Mouse (Mus musculus) cortical plate, adult 2 months (tissue): ENCODE data around the gene Lgals4. TPM values are rescaled to one million over a fixed set of nuclear protein-coding genes. Genes with fewer than 3 reads are reported as not detected.

Source experiments
- H3K27ac ChIP-seq: fragments of 200-500 bp; 2 replicates; pipeline ENCODE4 v1.5.1; 2012; ENCODE audit warnings: low read length, control low read depth, inconsistent platforms; ENCODE audit not compliant: insufficient read depth
- H3K4me1 ChIP-seq: fragments of 200-500 bp; 2 replicates; pipeline ENCODE4 v1.6.1; 2011; ENCODE audit warnings: low read length; ENCODE audit not compliant: control insufficient read depth, insufficient read depth
- H3K4me3 ChIP-seq: fragments of 200-500 bp; 2 replicates; pipeline ENCODE4 v1.5.1; 2011; ENCODE audit warnings: mild to moderate bottlenecking, low read length, control low read depth; ENCODE audit not compliant: insufficient read depth
- CTCF ChIP-seq: fragments of 200-500 bp; IDR thresholded peaks from 2 replicates; pipeline ENCODE4 v1.5.1; 2011; ENCODE audit warnings: mild to moderate bottlenecking, control low read depth, low read length; ENCODE audit not compliant: insufficient read depth; ENCODE audit errors: extremely low read depth
- POLR2A ChIP-seq: fragments of 200-500 bp; IDR thresholded peaks from 2 replicates; pipeline ENCODE4 v1.6.1; 2011; ENCODE audit warnings: mild to moderate bottlenecking, low read length, control low read depth; ENCODE audit not compliant: insufficient read depth; ENCODE audit errors: extremely low read depth
- polyA plus RNA-seq: library from polyadenylated mRNA; depleted of rRNA; stranded (reverse); fragments of >200 nt; gene quantifications from 2 replicates; pipeline ENCODE4 v1.2.3, GENCODE M21; 2012

Gene Lgals4
- polyA plus RNA-seq, 1 experiment: 9.5 TPM

DNA sequence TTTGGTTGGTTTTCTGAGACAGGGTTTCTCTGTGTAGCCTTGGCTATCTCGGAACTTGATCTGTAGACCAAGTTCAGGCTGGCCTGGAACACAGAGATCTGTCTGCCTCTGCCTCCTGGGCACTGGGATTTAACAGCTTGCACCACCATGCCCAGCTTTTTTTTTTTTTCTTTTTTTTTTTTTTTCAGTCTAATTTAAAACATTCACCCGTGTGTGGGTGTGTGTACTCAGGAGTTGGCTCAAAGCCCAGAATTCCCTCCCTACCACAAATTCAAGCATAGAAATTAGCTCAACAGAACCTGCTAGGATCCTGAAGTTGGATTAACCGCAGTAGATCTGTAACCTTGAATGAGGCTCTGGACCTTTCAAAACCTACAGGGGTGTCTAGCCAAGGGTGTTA lies 6.3 kb upstream of the Lgals4 start:
- Histone ChIP-seq H3K4me1 (peaks cover 3% of the 10 kb centered on the region), H3K4me3 (no peak overlapping the region), H3K27ac (no peak overlapping the region)
- TF ChIP-seq CTCF (no peak), POLR2A (no peak)

DNA sequence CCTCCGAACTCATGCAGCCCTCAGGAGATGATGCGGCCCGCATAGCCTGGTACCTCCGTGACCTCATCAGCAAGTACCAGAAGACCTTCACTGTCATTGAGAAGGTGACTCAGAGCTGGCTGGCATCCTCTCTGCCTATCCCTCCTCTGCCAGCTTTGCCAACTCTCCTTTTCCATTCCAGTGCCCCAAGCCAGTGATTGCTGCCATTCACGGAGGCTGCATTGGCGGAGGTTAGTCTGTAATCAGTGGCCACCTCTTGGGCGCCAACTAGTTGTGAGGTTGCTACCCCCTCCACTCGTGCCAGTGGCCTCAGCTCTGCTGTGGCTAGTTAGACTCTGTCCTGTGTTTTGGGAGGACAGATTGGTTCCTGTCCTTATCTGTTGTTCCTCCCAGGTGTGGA lies 3.8 kb upstream of the Lgals4 start:
- Histone ChIP-seq H3K4me3 (no peak overlapping the region), H3K27ac (no peak overlapping the region), H3K4me1 (peaks cover 1% of the 10 kb centered on the region; the same call in 1 of the 2 replicates)
- TF ChIP-seq CTCF: no peak
- TF ChIP-seq POLR2A: no peak

DNA sequence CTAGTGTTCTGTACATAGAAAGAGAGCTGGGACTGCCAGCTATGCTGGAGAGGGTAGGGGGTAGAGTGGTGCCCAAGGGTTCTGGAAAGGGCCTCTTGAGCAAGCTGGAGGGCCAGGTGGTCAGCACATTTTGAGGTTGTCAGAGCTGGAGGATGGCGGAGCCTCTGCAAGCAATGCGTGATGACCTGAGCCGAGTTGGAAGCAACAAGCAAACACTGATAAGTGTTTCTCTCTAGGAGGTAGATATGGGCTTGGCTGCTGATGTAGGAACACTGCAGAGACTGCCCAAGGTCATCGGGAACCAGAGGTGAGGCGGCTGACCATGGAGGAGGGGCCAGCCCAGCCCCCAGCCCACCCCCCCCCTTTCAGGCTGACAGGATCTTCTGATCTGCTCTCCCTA lies 2.7 kb upstream of the Lgals4 start:
- TF ChIP-seq CTCF (no peak), POLR2A (no peak)
- Histone ChIP-seq H3K4me1 (no peaks in the 10 kb centered on the region; the same call in 1 of the 2 replicates), H3K4me3 (no peak overlapping the region), H3K27ac (no peak overlapping the region)

DNA sequence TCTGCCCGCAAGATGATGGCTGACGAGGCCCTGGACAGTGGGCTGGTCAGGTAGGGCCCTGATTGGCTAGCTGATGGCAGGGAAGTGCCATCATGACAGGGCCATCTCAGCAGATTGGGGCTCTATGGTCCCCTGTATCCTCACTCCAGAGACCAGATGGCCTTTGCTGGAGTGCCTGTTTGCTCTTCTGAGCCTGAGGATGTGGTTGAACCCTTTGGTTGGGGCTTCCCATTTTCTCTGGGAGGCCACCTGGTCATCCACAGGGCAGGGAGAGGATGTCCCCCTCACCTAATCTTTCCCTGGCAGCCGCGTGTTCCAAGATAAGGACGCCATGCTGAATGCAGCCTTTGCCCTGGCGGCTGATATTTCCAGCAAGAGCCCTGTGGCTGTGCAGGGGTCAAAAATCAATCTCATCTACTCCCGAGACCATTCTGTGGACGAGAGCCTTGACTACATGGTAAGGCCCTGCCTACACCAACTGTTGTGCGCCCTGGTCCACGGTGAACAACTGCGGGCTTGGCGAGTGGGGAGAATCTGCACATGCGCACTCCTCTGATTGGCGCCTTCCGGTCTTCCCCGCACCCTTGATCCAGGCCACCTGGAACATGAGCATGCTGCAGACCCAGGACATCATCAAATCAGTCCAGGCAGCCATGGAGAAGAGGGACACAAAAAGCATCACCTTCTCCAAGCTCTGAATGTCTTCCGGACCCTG lies 2.1 kb upstream of the Lgals4 start:
- no peak for TF ChIP-seq CTCF
- Histone ChIP-seq H3K4me3 (no peak overlapping the region), H3K4me1 (no peaks in the 10 kb centered on the region; the same call in 1 of the 2 replicates), H3K27ac (no peak overlapping the region)

DNA sequence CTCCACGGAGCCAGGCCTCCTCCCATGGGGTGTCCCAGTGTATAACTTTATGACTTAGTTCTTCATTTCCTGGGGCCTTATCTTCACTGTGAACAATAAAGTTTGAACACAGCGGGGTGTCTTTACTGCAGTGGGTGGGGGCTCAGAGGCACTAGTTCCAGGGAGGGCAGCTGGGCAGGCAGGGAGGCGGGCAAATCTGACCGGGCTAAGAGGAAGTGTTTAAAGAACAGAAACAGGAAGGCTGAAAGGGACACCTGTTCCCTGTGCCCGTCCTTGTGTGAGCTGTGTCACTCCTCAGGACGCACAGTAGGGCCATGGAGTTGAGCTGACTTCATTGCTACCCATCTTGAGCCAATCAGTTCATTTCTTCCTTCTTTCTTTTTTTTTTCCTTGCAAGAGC lies 1.5 kb upstream of the Lgals4 start:
- no peaks in the 10 kb centered on the region; the same call in 1 of the 2 replicates for H3K4me1 ChIP-seq
- H3K27ac ChIP-seq: no peak overlapping the region
- no peak overlapping the region for H3K4me3 ChIP-seq
- no peak for TF ChIP-seq CTCF
- TF ChIP-seq POLR2A: no peak

DNA sequence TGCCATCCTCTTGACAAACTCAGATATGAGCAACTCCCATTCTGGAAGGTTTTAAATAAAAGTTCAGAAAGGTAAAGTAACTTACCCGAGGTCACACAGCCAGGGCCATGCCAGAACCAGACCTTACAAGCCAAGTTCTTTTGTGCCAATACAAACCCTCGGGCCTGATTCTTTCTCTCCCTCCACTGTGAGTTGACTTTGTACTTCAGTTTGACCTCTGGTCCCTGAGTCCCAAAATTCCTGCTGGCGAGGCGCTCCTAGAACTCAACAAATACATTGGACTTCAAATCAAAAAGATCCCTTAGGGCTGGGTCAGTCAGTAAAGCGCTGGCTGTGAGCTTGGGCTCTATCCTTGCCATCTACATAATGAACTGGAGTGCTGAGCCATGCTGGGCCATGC lies 3.3 kb downstream of the Lgals4 start:
- Histone ChIP-seq H3K4me1 (no peaks in the 10 kb centered on the region), H3K27ac (no peak overlapping the region), H3K4me3 (no peak overlapping the region)
- no peak for TF ChIP-seq POLR2A

DNA sequence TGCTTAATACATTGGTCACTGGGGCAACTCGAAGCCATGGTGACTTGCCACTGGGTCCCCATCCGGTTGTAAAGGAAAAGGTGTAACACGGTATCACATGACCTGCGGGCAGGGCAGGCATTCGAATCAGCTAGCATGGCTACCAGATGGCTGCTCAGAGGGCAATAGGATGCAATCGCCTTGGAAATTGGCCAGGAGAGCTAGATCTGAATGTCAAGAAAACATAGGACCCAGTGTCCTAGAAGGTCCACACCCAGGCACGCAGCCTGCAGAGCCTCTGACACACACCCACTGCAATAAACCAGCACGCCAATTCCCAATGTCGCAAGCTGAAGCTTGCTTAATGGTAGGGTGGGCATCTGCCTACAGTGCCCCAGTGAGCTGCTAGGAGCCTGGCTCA lies 4.7 kb downstream of the Lgals4 start:
- H3K4me3 ChIP-seq: no peak overlapping the region
- no peaks in the 10 kb centered on the region for H3K4me1 ChIP-seq
- H3K27ac ChIP-seq: no peak overlapping the region
- TF ChIP-seq POLR2A: no peak
- no peak for TF ChIP-seq CTCF

DNA sequence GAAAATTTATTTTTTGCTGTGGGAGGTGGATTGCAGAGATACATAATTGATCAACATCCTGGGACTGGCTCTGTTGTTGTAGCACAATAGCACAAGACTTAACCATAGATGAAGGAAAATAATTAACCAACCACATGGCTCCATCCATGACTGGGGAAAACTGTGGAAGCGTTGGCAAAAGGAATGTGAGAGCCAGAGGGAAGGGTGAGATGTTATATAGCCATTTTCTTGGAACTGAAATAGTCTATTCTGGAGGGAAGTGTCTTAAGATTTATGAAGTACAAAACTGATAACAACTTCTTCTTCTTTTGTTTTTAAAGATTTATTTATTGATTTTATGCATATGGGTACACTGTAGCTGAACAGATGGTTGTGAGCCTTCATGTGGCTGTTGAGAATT lies 13.6 kb downstream of the Lgals4 start:
- no peaks in the 10 kb centered on the region for H3K4me1 ChIP-seq
- H3K4me3 ChIP-seq: no peak overlapping the region
- TF ChIP-seq CTCF (no peak), POLR2A (no peak)
- no peak overlapping the region for H3K27ac ChIP-seq

DNA sequence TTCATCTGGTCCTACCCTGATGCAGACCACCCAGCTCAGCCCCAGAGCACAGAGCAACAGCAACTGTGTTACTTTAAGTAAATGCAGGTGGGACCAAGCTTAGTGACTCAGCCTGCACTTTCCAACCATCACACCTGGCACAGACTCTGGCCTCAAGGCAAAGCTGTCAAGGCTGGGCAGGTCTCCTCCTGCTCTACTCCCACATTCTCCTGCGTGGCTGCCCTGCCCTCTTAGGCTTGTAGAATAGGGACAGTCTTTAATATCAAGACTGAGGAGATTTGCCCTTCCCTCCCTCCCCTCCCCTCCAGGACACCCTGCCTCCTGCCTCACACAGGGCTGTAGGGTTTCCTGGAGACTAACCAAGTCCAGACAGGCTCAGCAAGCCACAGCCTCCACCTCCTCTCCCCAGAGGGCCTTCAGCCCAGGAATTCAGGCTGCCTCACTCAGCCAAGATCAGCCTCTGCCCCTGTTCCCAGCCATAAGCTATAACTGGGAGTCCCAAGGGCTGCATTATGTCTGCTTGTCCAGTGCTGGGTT lies 16.1 kb downstream of the Lgals4 start:
- Histone ChIP-seq H3K27ac (no peak overlapping the region), H3K4me1 (no peaks in the 10 kb centered on the region), H3K4me3 (no peak overlapping the region)
- TF ChIP-seq CTCF (no peak), POLR2A (no peak)

DNA sequence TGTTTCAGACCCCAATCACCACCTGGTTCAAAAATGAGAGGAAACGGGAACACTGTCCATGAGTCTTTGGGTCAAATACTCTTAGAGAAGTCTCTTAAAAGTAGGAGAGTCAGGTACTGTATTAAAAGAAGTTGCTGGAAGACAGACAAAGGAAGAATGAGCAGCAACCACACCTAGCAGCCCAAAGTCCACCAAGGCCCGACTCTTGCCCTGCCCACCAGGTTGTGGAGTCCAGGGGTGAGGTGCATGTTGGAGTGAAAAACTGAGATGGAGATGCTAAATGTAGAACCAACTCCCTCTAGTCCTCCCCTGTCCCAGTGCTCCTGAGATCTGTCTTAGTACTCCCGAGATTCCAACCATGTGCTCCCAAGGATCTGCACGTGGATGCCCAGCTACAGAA lies 17.0 kb downstream of the Lgals4 start:
- Histone ChIP-seq H3K27ac (no peak overlapping the region), H3K4me3 (no peak overlapping the region), H3K4me1 (no peaks in the 10 kb centered on the region)
- TF ChIP-seq CTCF (no peak), POLR2A (no peak)
